Mouse (Mus musculus): ENCODE measurements around the gene 4930486L24Rik.
"Not testable (repeated sequence)": the region's sequence is repeated elsewhere in the genome, so short reads cannot be mapped to it uniquely, and the experiment has no call there.

The 4930486L24Rik gene

GRCm38 (mm10) chr13:60864281-60864680 is at the start of gene 4930486L24Rik:
4930486L24Rik (minus strand) TSS chr13:60864475.
- no peak for DNase-seq (ENCODE audit: low spot score in 2 of 2)

- not testable (repeated sequence) for DNase-seq (ENCODE audit: low spot score in 2 of 2)
Measured at GRCm38 (mm10) chr13:60904780-60905179, 40.5 kb upstream of the 4930486L24Rik start, which contains the start of gene Tpbpb. Tpbpb (minus strand) TSS chr13:60904880.

- peak; percentile 4 to 14 for DNase-seq (ENCODE audit: low spot score in 2 of 2)
Measured at GRCm38 (mm10) chr13:60897328-60897727, 33.1 kb upstream of the 4930486L24Rik start, which contains the start of gene Ctla2b. Ctla2b (minus strand) TSS chr13:60897447.

- not testable (repeated sequence) for DNase-seq (ENCODE audit: low spot score in 2 of 2)
Measured at GRCm38 (mm10) chr13:60896794-60897193, 32.5 kb upstream of the 4930486L24Rik start, which contains the start of gene Gm49392. Gm49392 (minus strand) TSS chr13:60896894.

GRCm38 (mm10) chr13:60895406-60896160 is 31.3 kb upstream of the 4930486L24Rik start:
- no peak for DNase-seq (ENCODE audit: low spot score in 2 of 2)

- no peak for DNase-seq (ENCODE audit: low spot score in 2 of 2)
Measured at GRCm38 (mm10) chr13:60892301-60892700, 28.0 kb upstream of the 4930486L24Rik start.

- no peak for DNase-seq (ENCODE audit: low spot score in 2 of 2)
Measured at GRCm38 (mm10) chr13:60848241-60849120, 15.8 kb downstream of the 4930486L24Rik start.

- DNase-seq (ENCODE audit: low spot score in 2 of 2), result no peak
Measured at GRCm38 (mm10) chr13:60843153-60843552, 21.1 kb downstream of the 4930486L24Rik start.

GRCm38 (mm10) chr13:60842703-60843102 is 21.6 kb downstream of the 4930486L24Rik start:
- no peak for DNase-seq (ENCODE audit: low spot score in 2 of 2)

GRCm38 (mm10) chr13:60839353-60839902 is 24.8 kb downstream of the 4930486L24Rik start:
- no peak for DNase-seq (ENCODE audit: low spot score in 2 of 2)

- no peak for DNase-seq (ENCODE audit: low spot score in 2 of 2)
Measured at GRCm38 (mm10) chr13:60826052-60826451, 38.2 kb downstream of the 4930486L24Rik start.

- no peak for DNase-seq (ENCODE audit: low spot score in 2 of 2)
Measured at GRCm38 (mm10) chr13:60820486-60821175, 43.6 kb downstream of the 4930486L24Rik start.

- DNase-seq (ENCODE audit: low spot score in 2 of 2), result peak in 1 of 2 experiments; percentile 24
Measured at GRCm38 (mm10) chr13:60819469-60819868, 44.8 kb downstream of the 4930486L24Rik start.

- DNase-seq (ENCODE audit: low spot score in 2 of 2), result no peak
Measured at GRCm38 (mm10) chr13:60813722-60814121, 50.6 kb downstream of the 4930486L24Rik start.

GRCm38 (mm10) chr13:60812768-60813167 is 51.5 kb downstream of the 4930486L24Rik start:
- DNase-seq (ENCODE audit: low spot score in 2 of 2), result no peak

GRCm38 (mm10) chr13:60809690-60810089 is 54.6 kb downstream of the 4930486L24Rik start:
- no peak for DNase-seq (ENCODE audit: low spot score in 2 of 2)

- no peak for DNase-seq (ENCODE audit: low spot score in 2 of 2)
Measured at GRCm38 (mm10) chr13:60802749-60803148, 61.5 kb downstream of the 4930486L24Rik start, which contains the start of gene Ctsll3. Ctsll3 (minus strand) TSS chr13:60802849.
